Mouse (Mus musculus) lung, postnatal 0 days (tissue): ENCODE measurements around the gene Gpr89.

ENCODE experiments used
- CTCF ChIP-seq: IDR thresholded peaks from 2 replicates; pipeline ENCODE4 v1.5.1; 2016; ENCODE audit warnings: antibody characterized with exemption, mild to moderate bottlenecking
- EP300 ChIP-seq: IDR thresholded peaks from 2 replicates; pipeline ENCODE4 v1.6.1; 2016; ENCODE audit warnings: antibody characterized with exemption, mild to moderate bottlenecking, control low read depth

DNA sequence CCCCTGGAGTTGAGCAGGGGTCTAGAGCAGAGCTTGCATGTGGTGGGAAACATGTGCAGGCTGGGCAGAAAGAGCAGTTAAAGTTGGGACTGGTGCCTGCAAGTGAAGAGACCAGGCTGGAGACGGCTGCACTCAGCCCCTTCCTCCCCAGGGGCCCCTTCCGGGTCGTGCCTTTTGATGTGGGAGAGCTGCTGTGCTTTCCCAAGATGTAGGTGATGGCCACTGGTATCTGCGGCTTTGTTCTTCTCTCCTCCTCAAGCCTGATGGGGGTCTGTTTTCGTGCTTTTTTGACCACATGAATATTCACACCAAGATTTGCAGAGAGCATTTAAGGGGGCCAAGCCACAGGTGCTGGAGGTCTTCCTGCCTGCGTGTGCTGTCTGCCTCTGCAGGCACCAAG, 57.5 kb downstream of the Gpr89 start:
- TF ChIP-seq EP300, result no peak
- no peak for TF ChIP-seq CTCF
